Mouse (Mus musculus) urinary bladder, adult 2 months (tissue): ENCODE measurements around the gene Sh3tc1. TPM values are rescaled to one million over a fixed set of nuclear protein-coding genes. Genes with fewer than 3 reads are reported as not detected.

Experiments used
- DNase-seq: peaks from one replicate; pipeline ENCODE4 v3.0.0; 2022; ENCODE audit warnings: low spot score
- polyA plus RNA-seq: library from polyadenylated mRNA; depleted of rRNA; stranded (reverse); fragments of >200 nt; gene quantifications from 2 replicates; pipeline ENCODE4 v1.2.3, GENCODE M21; 2012; rRNA removed

The Sh3tc1 gene
- 2.4 and 3.2 TPM in 2 replicates for polyA plus RNA-seq

- DNase-seq, result peak; percentile 40
These were observed at the start of gene Sh3tc1 for GRCm38 (mm10) chr5:35739536-35740278. Gene Sh3tc1 (minus strand): TSS chr5:35739987.

- no peak for DNase-seq
These were observed 48.9 kb upstream of the Sh3tc1 start for GRCm38 (mm10) chr5:35788719-35789118.

GRCm38 (mm10) chr5:35787847-35788246 lies 48.1 kb upstream of the Sh3tc1 start:
- DNase-seq, result no peak

- DNase-seq, result no peak
These were observed 46.1 kb upstream of the Sh3tc1 start for GRCm38 (mm10) chr5:35785853-35786252.

- no peak for DNase-seq
These were observed 42.9 kb upstream of the Sh3tc1 start for GRCm38 (mm10) chr5:35782648-35783180.

- DNase-seq, result no peak
These were observed 41.3 kb upstream of the Sh3tc1 start for GRCm38 (mm10) chr5:35781116-35781515.

- no peak for DNase-seq
These were observed 34.3 kb upstream of the Sh3tc1 start for GRCm38 (mm10) chr5:35774137-35774424.

- no peak for DNase-seq
These were observed 33.7 kb upstream of the Sh3tc1 start for GRCm38 (mm10) chr5:35773274-35774136.

GRCm38 (mm10) chr5:35770891-35771663 lies 31.3 kb upstream of the Sh3tc1 start:
- no peak for DNase-seq

- DNase-seq, result no peak
These were observed 30.5 kb upstream of the Sh3tc1 start for GRCm38 (mm10) chr5:35770246-35770645.

- DNase-seq, result no peak
These were observed 29.2 kb upstream of the Sh3tc1 start for GRCm38 (mm10) chr5:35768997-35769396.

GRCm38 (mm10) chr5:35768525-35768924 lies 28.7 kb upstream of the Sh3tc1 start:
- no peak for DNase-seq

- DNase-seq, result no peak
These were observed 26.1 kb upstream of the Sh3tc1 start for GRCm38 (mm10) chr5:35765909-35766308.

- no peak for DNase-seq
These were observed 23.1 kb upstream of the Sh3tc1 start for GRCm38 (mm10) chr5:35762850-35763249.

GRCm38 (mm10) chr5:35762388-35762787 lies 22.6 kb upstream of the Sh3tc1 start:
- no peak for DNase-seq

GRCm38 (mm10) chr5:35761323-35761722 lies 21.5 kb upstream of the Sh3tc1 start:
- DNase-seq, result no peak

- DNase-seq, result peak; percentile 35
These were observed 18.6 kb upstream of the Sh3tc1 start for GRCm38 (mm10) chr5:35758081-35759053.

- DNase-seq, result peak; percentile 80
These were observed 17.8 kb upstream of the Sh3tc1 start, which contains the start of gene Ablim2 for GRCm38 (mm10) chr5:35757639-35758001. Gene Ablim2 (plus strand): TSS chr5:35757880.

- DNase-seq, result no peak
These were observed 17.3 kb upstream of the Sh3tc1 start for GRCm38 (mm10) chr5:35756997-35757638.

- no peak for DNase-seq
These were observed 16.2 kb upstream of the Sh3tc1 start for GRCm38 (mm10) chr5:35756020-35756419.
